Mouse (Mus musculus) stomach, postnatal 0 days (tissue): ENCODE measurements around the gene Gnb4.

ENCODE experiments used
- CTCF ChIP-seq: IDR thresholded peaks from 2 replicates; pipeline ENCODE4 v1.5.1; 2016; ENCODE audit warnings: antibody characterized with exemption, low read depth, mild to moderate bottlenecking, moderate library complexity
- EP300 ChIP-seq: optimal IDR thresholded peaks from 2 replicates; pipeline ENCODE3; 2016; ENCODE audit warnings: antibody characterized with exemption

- TF ChIP-seq CTCF (no peak), EP300 (no peak)
Measured at GRCm38 (mm10) chr3:32628141-32628540, 11.8 kb upstream of the Gnb4 start.
